In genomic region chr11:115955195-115955858, GRCm38 (mm10) we compare ENCODE assay signal across 10 mouse cellular contexts. TPM values are rescaled to one million over a fixed set of nuclear protein-coding genes. Genes with fewer than 3 reads are reported as not detected.
DNase-seq lines count a peak whose midpoint lies in the region; ATAC-seq lines count a peak whose summit lies in the region.
"Had no signal": no experiment of that assay in that cellular context is flagged by ENCODE, and none has a peak within 500 bp of the region (broad histone marks: within the 10 kb centered on the region; RNA-seq: fewer than 3 reads in every experiment).

No protein-coding gene starts in this region.

- H3K4me3 ChIP-seq in heart, embryonic 11.5 days (ENCODE audit: low read depth, low read length) = no peak overlapping the region
- no peak overlapping the region for H3K4me3 ChIP-seq in brown adipose tissue, adult 24 weeks (ENCODE audit: insufficient read depth, low read depth, low read length)

- H3K4me2 ChIP-seq in heart, embryonic 11.5 days = no peak overlapping the region

- no peak overlapping the region for H3K27ac ChIP-seq in heart, embryonic 11.5 days (ENCODE audit: low read depth, low read length)
- peak overlapping the region; percentile 57 for H3K27ac ChIP-seq in brown adipose tissue, adult 24 weeks (replicated peaks; ENCODE audit: low read depth, low read length)

- H3K9ac ChIP-seq in heart, embryonic 11.5 days (ENCODE audit: low read depth, low read length) = 0 out of 2 replicates have a peak overlapping the region, but pooled peaks have one; percentile 2

- 78% methylated on average over 10 of the region's 10 CpGs for WGBS in heart, embryonic 11.5 days (ENCODE audit: insufficient replicate concordance)

- no peak for DNase-seq in heart, postnatal 25 days (ENCODE audit: low spot score)
- DNase-seq in 416B (ENCODE audit: low read depth) = peak; percentile 80
- peak; percentile 55 to 59 for DNase-seq in kidney, adult 8-10 months
- no peak for DNase-seq in right cerebral cortex, postnatal 25 days
- DNase-seq in testis, postnatal 10 days (ENCODE audit: low spot score) = no peak
- no peak for DNase-seq in T-cell, adult 2 months (ENCODE audit: low spot score)

- H3K9me3 ChIP-seq in heart, embryonic 11.5 days (replicated peaks; ENCODE audit: control insufficient read depth, low read length) = no peaks in the 10 kb centered on the region

- intact Hi-C loops in heart, postnatal 25 days (cut with DNase I) = no loop called here

- H3K4me1 ChIP-seq in heart, embryonic 11.5 days (ENCODE audit: control insufficient read depth, insufficient read depth, low read length) = no peaks in the 10 kb centered on the region
- H3K4me1 ChIP-seq in brown adipose tissue, adult 24 weeks (ENCODE audit: control insufficient read depth, insufficient read depth, insufficient read length, low read length) = peaks cover 5% of the 10 kb centered on the region; the same call in 1 of the 2 replicates

- H3K27me3 ChIP-seq in heart, embryonic 11.5 days (ENCODE audit: control insufficient read depth, insufficient read depth, low read length) = no peaks in the 10 kb centered on the region

- H3K36me3 ChIP-seq in heart, embryonic 11.5 days (ENCODE audit: control insufficient read depth, insufficient read depth, low read length) = peaks cover 26% of the 10 kb centered on the region

- no peak for ATAC-seq in heart, embryonic 11.5 days (replicated peaks; ENCODE audit: insufficient number of reproducible peaks, low FRiP score, low TSS enrichment)

RNA-seq across cellular contexts. Expression of gene Itgb4, which starts 19.2 kb away (rescaled TPM):
- polyA plus RNA-seq in heart, embryonic 11.5 days (2014; fragmentation: Nextera tagmentation; extraction: Ambion mirVana) = 0.51 and 0.80 TPM in 2 replicates
- 1 to 10 TPM; 3.5 to 4.0 TPM for total RNA-seq in heart, postnatal 25 days (2021)
- polyA plus RNA-seq in brown adipose tissue, adult 24 weeks (2012; ENCODE audit: insufficient read depth, insufficient read length, missing spikeins) = 1.5 and 2.2 TPM in 2 replicates

RNA-seq across cellular contexts. Expression of gene Recql5, which starts 22.1 kb away (rescaled TPM):
- 12.3 and 13.0 TPM in 2 replicates for polyA plus RNA-seq in heart, embryonic 11.5 days (2014; fragmentation: Nextera tagmentation; extraction: Ambion mirVana)
- total RNA-seq in heart, postnatal 25 days (2021) = 1 to 10 TPM; 7.3 to 8.8 TPM
- polyA plus RNA-seq in brown adipose tissue, adult 24 weeks (2012; ENCODE audit: insufficient read depth, insufficient read length, missing spikeins) = 4.2 and 5.3 TPM in 2 replicates

RNA-seq across cellular contexts. Expression of gene Sap30bp, which starts 22.2 kb away (rescaled TPM):
- 27.9 and 28.3 TPM in 2 replicates for polyA plus RNA-seq in heart, embryonic 11.5 days (2014; fragmentation: Nextera tagmentation; extraction: Ambion mirVana)
- 10 to 100 TPM; 14.1 to 17.4 TPM for total RNA-seq in heart, postnatal 25 days (2021)
- 10.0 and 12.0 TPM in 2 replicates for polyA plus RNA-seq in brown adipose tissue, adult 24 weeks (2012; ENCODE audit: insufficient read depth, insufficient read length, missing spikeins)

RNA-seq across cellular contexts. Expression of gene Smim6, which starts 43.5 kb away (rescaled TPM):
- polyA plus RNA-seq in heart, embryonic 11.5 days (2014; fragmentation: Nextera tagmentation; extraction: Ambion mirVana) = 0.46 and 1.2 TPM in 2 replicates
- under 1 TPM in 1 of 2 experiments, not detected in 1; 0.26 TPM for total RNA-seq in heart, postnatal 25 days (2021)
- not detected in 2 replicates for polyA plus RNA-seq in brown adipose tissue, adult 24 weeks (2012; ENCODE audit: insufficient read depth, insufficient read length, missing spikeins)
- total RNA-seq: adrenal gland, postnatal 36 days had no signal

RNA-seq across cellular contexts. Expression of gene Smim5, which starts 55.6 kb away (rescaled TPM):
- 19.6 and 21.8 TPM in 2 replicates for polyA plus RNA-seq in heart, embryonic 11.5 days (2014; fragmentation: Nextera tagmentation; extraction: Ambion mirVana)
- 10 to 100 TPM; 19.7 to 20.2 TPM for total RNA-seq in heart, postnatal 25 days (2021)
- not detected in 2 replicates for polyA plus RNA-seq in brown adipose tissue, adult 24 weeks (2012; ENCODE audit: insufficient read depth, insufficient read length, missing spikeins)
- total RNA-seq: liver, adult 2 months had no signal

Comparison
In these comparisons a context has a peak if more than half of its experiments do, and no peak if none do; other contexts are left out.
1. DNase-seq: peak in 416B (single experiment) and kidney, adult 8-10 months (2 of 2); none in heart, postnatal 25 days (single experiment), right cerebral cortex, postnatal 25 days (single experiment), testis, postnatal 10 days (single experiment) and T-cell, adult 2 months (single experiment).